Mouse (Mus musculus): ENCODE data around the gene Kif17. TPM values are rescaled to one million over a fixed set of nuclear protein-coding genes. Genes with fewer than 3 reads are reported as not detected.

Gene Kif17
- polyA plus RNA-seq, 1 experiment from 2014 or later = 0.83 TPM

- Histone ChIP-seq H3K4me2 (replicated peaks) (peak within 1 kb of the TSS; percentile 89), H3K4me3 (replicated peaks) (peak within 1 kb of the TSS; percentile 94), H3K27ac (peak within 1 kb of the TSS; percentile 82), H3K9ac (peak within 1 kb of the TSS; percentile 97), H3K27me3 (replicated peaks) (no peaks in the 10 kb centered on the region), H3K4me1 (replicated peaks) (peaks cover 17% of the 10 kb centered on the region), H3K9me3 (no peaks in the 10 kb centered on the region), H3K36me3 (peaks cover 15% of the 10 kb centered on the region)
- peak; percentile 99 for ATAC-seq
- under 1% methylated on average over 63 of the region's 64 CpGs for WGBS
Observed at GRCm38 (mm10) chr4:138304340-138305104, 54.3 kb downstream of the Kif17 start, which contains the start of gene Ddost. Gene Ddost, plus strand, starts transcription at chr4:138304730.

GRCm38 (mm10) chr4:138307025-138307424, 56.8 kb downstream of the Kif17 start:
- Histone ChIP-seq H3K27ac (no peak overlapping the region), H3K4me1 (replicated peaks) (peaks cover 17% of the 10 kb centered on the region), H3K4me2 (replicated peaks) (no peak overlapping the region), H3K4me3 (replicated peaks) (no peak overlapping the region), H3K36me3 (peaks cover 35% of the 10 kb centered on the region), H3K27me3 (replicated peaks) (no peaks in the 10 kb centered on the region), H3K9ac (no peak overlapping the region), H3K9me3 (no peaks in the 10 kb centered on the region)
- ATAC-seq = no peak
- WGBS = 88% methylated on average over 3 of the region's 3 CpGs

GRCm38 (mm10) chr4:138307739-138308138, 57.5 kb downstream of the Kif17 start:
- Histone ChIP-seq H3K36me3 (peaks cover 39% of the 10 kb centered on the region), H3K9ac (no peak overlapping the region), H3K4me3 (replicated peaks) (no peak overlapping the region), H3K4me1 (replicated peaks) (peaks cover 17% of the 10 kb centered on the region), H3K27ac (no peak overlapping the region), H3K9me3 (no peaks in the 10 kb centered on the region), H3K27me3 (replicated peaks) (no peaks in the 10 kb centered on the region), H3K4me2 (replicated peaks) (no peak overlapping the region)
- WGBS = 90% methylated on average over 12 of the region's 12 CpGs
- ATAC-seq = no peak

- H3K9me3 ChIP-seq = no peaks in the 10 kb centered on the region
- H3K4me3 ChIP-seq (replicated peaks) = no peak overlapping the region
- H3K27ac ChIP-seq = no peak overlapping the region
- peaks cover 6% of the 10 kb centered on the region for H3K4me1 ChIP-seq (replicated peaks)
- ATAC-seq = no peak
- H3K9ac ChIP-seq = no peak overlapping the region
- WGBS = 90% methylated on average over 19 of the region's 19 CpGs
- peaks cover 50% of the 10 kb centered on the region for H3K36me3 ChIP-seq
- H3K4me2 ChIP-seq (replicated peaks) = no peak overlapping the region
- no peaks in the 10 kb centered on the region for H3K27me3 ChIP-seq (replicated peaks)
Observed at GRCm38 (mm10) chr4:138310311-138310910, 60.2 kb downstream of the Kif17 start.

- H3K36me3 ChIP-seq = peaks cover 52% of the 10 kb centered on the region
- no peaks in the 10 kb centered on the region for H3K27me3 ChIP-seq (replicated peaks)
- H3K9me3 ChIP-seq = no peaks in the 10 kb centered on the region
- 59% methylated on average over 8 of the region's 8 CpGs for WGBS
- H3K27ac ChIP-seq = no peak overlapping the region
- no peaks in the 10 kb centered on the region for H3K4me1 ChIP-seq (replicated peaks)
- no peak overlapping the region for H3K4me3 ChIP-seq (replicated peaks)
- H3K4me2 ChIP-seq (replicated peaks) = no peak overlapping the region
- ATAC-seq = peak; percentile 76
- no peak overlapping the region for H3K9ac ChIP-seq
Observed at GRCm38 (mm10) chr4:138311595-138311994, 61.4 kb downstream of the Kif17 start.

GRCm38 (mm10) chr4:138312105-138312504, 61.9 kb downstream of the Kif17 start:
- Histone ChIP-seq H3K4me1 (replicated peaks) (no peaks in the 10 kb centered on the region), H3K27ac (no peak overlapping the region), H3K4me3 (replicated peaks) (no peak overlapping the region), H3K9ac (no peak overlapping the region), H3K36me3 (peaks cover 53% of the 10 kb centered on the region), H3K4me2 (replicated peaks) (no peak overlapping the region), H3K27me3 (replicated peaks) (no peaks in the 10 kb centered on the region), H3K9me3 (no peaks in the 10 kb centered on the region)
- ATAC-seq = no peak
- 95% methylated on average over 3 of the region's 3 CpGs for WGBS

- ATAC-seq = no peak
Observed at GRCm38 (mm10) chr4:138313021-138313420, 62.8 kb downstream of the Kif17 start.

GRCm38 (mm10) chr4:138313795-138314194, 63.6 kb downstream of the Kif17 start:
- H3K4me3 ChIP-seq (replicated peaks) = no peak overlapping the region
- no peaks in the 10 kb centered on the region for H3K4me1 ChIP-seq (replicated peaks)
- no peak overlapping the region for H3K27ac ChIP-seq
- peaks cover 42% of the 10 kb centered on the region for H3K36me3 ChIP-seq
- ATAC-seq = no peak
- no peaks in the 10 kb centered on the region for H3K27me3 ChIP-seq (replicated peaks)
- no peak overlapping the region for H3K4me2 ChIP-seq (replicated peaks)
- H3K9me3 ChIP-seq = no peaks in the 10 kb centered on the region
- WGBS = 86% methylated on average over 4 of the region's 4 CpGs
- H3K9ac ChIP-seq = no peak overlapping the region

More at GRCm38 (mm10) chr4:138313021-138313420, 62.8 kb downstream of the Kif17 start:
- no peaks in the 10 kb centered on the region for H3K4me1 ChIP-seq (replicated peaks)
- H3K36me3 ChIP-seq = peaks cover 44% of the 10 kb centered on the region
- no peak overlapping the region for H3K4me3 ChIP-seq (replicated peaks)
- H3K27me3 ChIP-seq (replicated peaks) = no peaks in the 10 kb centered on the region
- 86% methylated on average over 11 of the region's 11 CpGs for WGBS
- H3K9ac ChIP-seq = no peak overlapping the region
- no peak overlapping the region for H3K27ac ChIP-seq
- H3K4me2 ChIP-seq (replicated peaks) = no peak overlapping the region
- no peaks in the 10 kb centered on the region for H3K9me3 ChIP-seq

- 74% methylated on average over 9 of the region's 9 CpGs for WGBS
- H3K36me3 ChIP-seq = peaks cover 31% of the 10 kb centered on the region
- no peak overlapping the region for H3K27ac ChIP-seq
- H3K4me2 ChIP-seq (replicated peaks) = no peak overlapping the region
- H3K4me3 ChIP-seq (replicated peaks) = no peak overlapping the region
- H3K4me1 ChIP-seq (replicated peaks) = 0 out of 2 replicates have a peak, but pooled peaks cover 2% of the 10 kb centered on the region
- H3K9me3 ChIP-seq = no peaks in the 10 kb centered on the region
- no peaks in the 10 kb centered on the region for H3K27me3 ChIP-seq (replicated peaks)
- H3K9ac ChIP-seq = no peak overlapping the region
- ATAC-seq = no peak
Observed at GRCm38 (mm10) chr4:138315781-138316180, 65.5 kb downstream of the Kif17 start.

GRCm38 (mm10) chr4:138316369-138316768, 66.1 kb downstream of the Kif17 start:
- 89% methylated on average over 6 of the region's 6 CpGs for WGBS
- Histone ChIP-seq H3K27ac (no peak overlapping the region), H3K27me3 (replicated peaks) (no peaks in the 10 kb centered on the region), H3K36me3 (peaks cover 25% of the 10 kb centered on the region), H3K9ac (no peak overlapping the region), H3K9me3 (no peaks in the 10 kb centered on the region), H3K4me3 (replicated peaks) (no peak overlapping the region), H3K4me1 (replicated peaks) (0 out of 2 replicates have a peak, but pooled peaks cover 2% of the 10 kb centered on the region), H3K4me2 (replicated peaks) (no peak overlapping the region)
- no peak for ATAC-seq

- Histone ChIP-seq H3K27ac (no peak overlapping the region), H3K9ac (no peak overlapping the region), H3K36me3 (peaks cover 10% of the 10 kb centered on the region), H3K4me1 (replicated peaks) (peaks cover 5% of the 10 kb centered on the region; the same call in 1 of the 2 replicates), H3K27me3 (replicated peaks) (no peaks in the 10 kb centered on the region), H3K4me2 (replicated peaks) (no peak overlapping the region), H3K9me3 (no peaks in the 10 kb centered on the region), H3K4me3 (replicated peaks) (no peak overlapping the region)
- ATAC-seq = peak; percentile 32; the same call in 1 of the 2 replicates
- WGBS = 52% methylated on average over 6 of the region's 6 CpGs
Observed at GRCm38 (mm10) chr4:138318509-138319266, 68.5 kb downstream of the Kif17 start.

GRCm38 (mm10) chr4:138319508-138319907, 69.3 kb downstream of the Kif17 start:
- no peak overlapping the region for H3K27ac ChIP-seq
- no peaks in the 10 kb centered on the region for H3K9me3 ChIP-seq

More at GRCm38 (mm10) chr4:138319508-138319907, 69.3 kb downstream of the Kif17 start:
- Histone ChIP-seq H3K4me3 (replicated peaks) (no peak overlapping the region), H3K27me3 (replicated peaks) (no peaks in the 10 kb centered on the region), H3K4me1 (replicated peaks) (peaks cover 10% of the 10 kb centered on the region; the same call in 1 of the 2 replicates), H3K36me3 (peaks cover 6% of the 10 kb centered on the region), H3K4me2 (replicated peaks) (no peak overlapping the region), H3K9ac (no peak overlapping the region)
- 35% methylated on average over 10 of the region's 10 CpGs for WGBS
- ATAC-seq = peak; percentile 27

Data from intestine, embryonic 15.5 days (tissue).